Mouse (Mus musculus) small intestine, adult 2 months (tissue): Measurements from ENCODE around the gene Maml2.

Experiments used
- CTCF ChIP-seq: fragments of 200-500 bp; IDR thresholded peaks from 2 replicates; pipeline ENCODE4 v1.5.1; 2012; ENCODE audit warnings: low read depth, mild to moderate bottlenecking, control low read depth, inconsistent platforms, low read length, moderate library complexity, mixed read lengths; ENCODE audit not compliant: insufficient replicate concordance, insufficient read length; ENCODE audit errors: extremely low read depth
- POLR2A ChIP-seq: fragments of 200-500 bp; IDR thresholded peaks from 2 replicates; pipeline ENCODE4 v1.6.1; 2012; ENCODE audit warnings: low read depth, mild to moderate bottlenecking, control low read depth, inconsistent platforms, low read length, moderate library complexity

DNA sequence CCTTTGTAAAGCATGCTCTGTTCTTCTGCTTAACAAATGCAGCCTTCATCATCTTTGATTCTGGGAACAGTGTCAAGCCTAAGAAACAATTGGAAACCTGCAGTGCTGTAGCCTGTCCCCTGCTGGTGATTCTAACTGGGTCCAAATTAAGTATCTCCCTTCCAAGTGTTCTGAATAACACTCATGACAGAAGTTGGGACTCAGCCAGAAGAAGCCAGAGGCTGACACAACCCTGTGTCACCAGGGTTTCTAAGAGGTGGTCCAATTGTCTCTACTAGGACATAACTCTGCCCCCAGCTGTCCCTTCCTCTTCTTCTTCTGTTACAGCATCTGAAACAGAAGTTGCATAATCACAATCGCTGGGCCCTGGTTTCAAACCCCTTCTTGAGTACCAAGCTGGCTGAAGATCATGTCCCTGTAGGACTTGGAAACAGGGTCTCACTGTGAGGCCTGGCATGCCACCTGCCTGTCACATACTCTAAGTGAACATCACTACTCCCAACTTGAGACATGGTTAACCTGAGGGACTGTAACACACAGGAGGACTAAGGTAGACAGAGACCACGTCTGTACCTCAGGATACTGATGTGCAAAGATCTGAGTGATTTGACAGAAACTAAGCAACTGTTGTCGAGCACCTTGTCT lies 373.5 kb downstream of the Maml2 start:
- TF ChIP-seq POLR2A (no peak), CTCF (no peak)
